In genomic region chr1:181251624-181252023, GRCm38 (mm10) we compare ENCODE assay signal across 1 mouse cellular context.
TF ChIP-seq lines count a peak whose summit lies in the region.

No protein-coding gene starts in this region.

TF ChIP-seq in CH12.LX, 34 proteins besides CTCF, POLR2A, EP300 and RAD21 (continued from another document):
- TF ChIP-seq MYC (IDR thresholded peaks at IDR 0.05; ENCODE audit: low read depth, low read length) (peak; percentile 82), SMC3 (IDR thresholded peaks at IDR 0.05; ENCODE audit: low read depth, low read length) (peak; percentile 47)
TF ChIP-seq in CH12.LX: peak in this region for 2.
